Mouse (Mus musculus) heart, postnatal 36 days (tissue): Measurements from ENCODE around the gene Zswim1. TPM values are rescaled to one million over a fixed set of nuclear protein-coding genes. Genes with fewer than 3 reads are reported as not detected.
"Not testable (repeated sequence)": the region's sequence is repeated elsewhere in the genome, so short reads cannot be mapped to it uniquely, and the experiment has no call there.

Source experiments
- DNase-seq, 2 experiments: peaks; one replicate each; pipeline ENCODE4 v3.0.0; 2021 to 2022
- intact Hi-C: fragments of 180-260 bp; cut with DNase I; formaldehyde crosslinking; loops from one replicate; pipeline ENCODE4 v1.15.1; 2025
- total RNA-seq, 2 experiments: library from RNA; stranded (reverse); gene quantifications; 2 replicates each; pipeline ENCODE4 v1.2.3; 2021

Gene Zswim1
- total RNA-seq, 2 experiments from 2014 or later: 4.2 to 4.5 TPM

GRCm38 (mm10) chr2:164792400-164793190 lies 29.9 kb upstream of the Zswim1 start:
- intact Hi-C loops: no loop called here
- no peak for DNase-seq

- intact Hi-C loops: no loop called here
- peak; percentile 45 to 56 for DNase-seq
Observed at GRCm38 (mm10) chr2:164793236-164793635, 29.2 kb upstream of the Zswim1 start.

- intact Hi-C loops: no loop called here
- DNase-seq: no peak
Observed at GRCm38 (mm10) chr2:164793772-164794171, 28.7 kb upstream of the Zswim1 start.

GRCm38 (mm10) chr2:164794293-164794692 lies 28.2 kb upstream of the Zswim1 start:
- DNase-seq: peak; percentile 77 to 79
- intact Hi-C loops: no loop called here

- no peak for DNase-seq
- intact Hi-C loops: loop anchor here (2.0 to 5.0 kb wide), 2 partner anchors 114 to 203 kb away; partner anchors contain the start of gene Eppin
Observed at GRCm38 (mm10) chr2:164795868-164796267, 26.6 kb upstream of the Zswim1 start.

- DNase-seq: not testable (repeated sequence)
- intact Hi-C loops: loop anchor here (5.0 kb wide), 1 partner anchor 116 kb away; no protein-coding TSS in a partner anchor
Observed at GRCm38 (mm10) chr2:164798554-164798953, 23.9 kb upstream of the Zswim1 start.

GRCm38 (mm10) chr2:164800252-164801004 lies 22.1 kb upstream of the Zswim1 start:
- no peak for DNase-seq
- intact Hi-C loops: no loop called here

GRCm38 (mm10) chr2:164803201-164803920 lies 19.1 kb upstream of the Zswim1 start:
- DNase-seq: no peak
- intact Hi-C loops: no loop called here

GRCm38 (mm10) chr2:164803921-164804313 lies 18.6 kb upstream of the Zswim1 start:
- intact Hi-C loops: no loop called here
- DNase-seq: no peak

GRCm38 (mm10) chr2:164804533-164805331 lies 17.8 kb upstream of the Zswim1 start, which contains the start of the genes Acot8 and Zswim3:
TSS of gene Acot8 (minus strand) at chr2:164804882.
TSS of gene Zswim3 (plus strand) at chr2:164805098.
- intact Hi-C loops: loop anchor here (1.0 kb wide), 1 partner anchor 19 kb away; no protein-coding TSS in a partner anchor
- peak; percentile 99 for DNase-seq

- intact Hi-C loops: loop anchor here (1.0 kb wide), 1 partner anchor 18 kb away; no protein-coding TSS in a partner anchor
- DNase-seq: no peak
Observed at GRCm38 (mm10) chr2:164805332-164805718, 17.2 kb upstream of the Zswim1 start.

- intact Hi-C loops: no loop called here
- no peak for DNase-seq
Observed at GRCm38 (mm10) chr2:164806614-164807013, 15.9 kb upstream of the Zswim1 start.

GRCm38 (mm10) chr2:164813557-164813956 lies 8.9 kb upstream of the Zswim1 start:
- no peak for DNase-seq
- intact Hi-C loops: no loop called here

- no peak for DNase-seq
- intact Hi-C loops: no loop called here
Observed at GRCm38 (mm10) chr2:164815348-164815747, 7.1 kb upstream of the Zswim1 start.

- intact Hi-C loops: no loop called here
- no peak for DNase-seq
Observed at GRCm38 (mm10) chr2:164815821-164816220, 6.7 kb upstream of the Zswim1 start.

GRCm38 (mm10) chr2:164817206-164817605 lies 5.3 kb upstream of the Zswim1 start:
- intact Hi-C loops: no loop called here
- DNase-seq: no peak

- DNase-seq: no peak
- intact Hi-C loops: no loop called here
Observed at GRCm38 (mm10) chr2:164817703-164818102, 4.8 kb upstream of the Zswim1 start.

- intact Hi-C loops: no loop called here
Observed at GRCm38 (mm10) chr2:164821060-164821459, 1.4 kb upstream of the Zswim1 start.

GRCm38 (mm10) chr2:164823181-164823585 lies 697 bp downstream of the Zswim1 start:
- intact Hi-C loops: loop anchor here (1.0 kb wide), 1 partner anchor 18 kb away; the partner anchor contains the start of gene Zswim3
- DNase-seq: no peak

More at GRCm38 (mm10) chr2:164821060-164821459, 1.4 kb upstream of the Zswim1 start:
- no peak for DNase-seq

GRCm38 (mm10) chr2:164823969-164824368 lies 1.5 kb downstream of the Zswim1 start:
- no peak for DNase-seq
- intact Hi-C loops: loop anchor here (1.0 kb wide), 1 partner anchor 19 kb away; the partner anchor contains the start of gene Zswim3
